Mouse (Mus musculus) limb, embryonic 11.5 days (tissue): ENCODE measurements around the gene Gm49405. TPM values are rescaled to one million over a fixed set of nuclear protein-coding genes. Genes with fewer than 3 reads are reported as not detected.
"Not testable (repeated sequence)": the region's sequence is repeated elsewhere in the genome, so short reads cannot be mapped to it uniquely, and the experiment has no call there.

Experiments used
- ATAC-seq: fragments of 200-750 bp; cut with Nextera tagmentation; 2 replicates; pipeline ENCODE4 v1.8.0; 2017; ENCODE audit warnings: low read depth; ENCODE audit not compliant: insufficient number of reproducible peaks, low FRiP score, low TSS enrichment
- DNase-seq: peaks from one replicate; pipeline ENCODE4 v3.0.0-alpha.2; 2015; ENCODE audit warnings: low spot score
- H3K27ac ChIP-seq: fragments of 300-500 bp; sonication (generic); replicated peaks from 2 replicates; pipeline ENCODE4 v1.5.1; 2014; ENCODE audit warnings: low read depth, mild to moderate bottlenecking, low read length
- H3K27me3 ChIP-seq: fragments of 300-500 bp; sonication (generic); 2 replicates; pipeline ENCODE4 v1.6.1; 2014; ENCODE audit warnings: mild to moderate bottlenecking, low read length, mixed read lengths; ENCODE audit not compliant: control insufficient read depth, insufficient read depth
- H3K36me3 ChIP-seq: fragments of 300-500 bp; sonication (generic); 2 replicates; pipeline ENCODE4 v1.6.1; 2014; ENCODE audit warnings: mild to moderate bottlenecking, low read length, moderate library complexity, mixed read lengths; ENCODE audit not compliant: control insufficient read depth, insufficient read depth
- H3K4me1 ChIP-seq: fragments of 300-500 bp; sonication (generic); 2 replicates; pipeline ENCODE4 v1.6.1; 2014; ENCODE audit warnings: low read length, mixed read lengths; ENCODE audit not compliant: control insufficient read depth, insufficient read depth
- H3K4me2 ChIP-seq: fragments of 300-500 bp; sonication (generic); 2 replicates; pipeline ENCODE4 v1.6.1; 2014; ENCODE audit warnings: low read depth, mild to moderate bottlenecking, moderate library complexity; ENCODE audit not compliant: severe bottlenecking
- H3K4me3 ChIP-seq: fragments of 300-500 bp; sonication (generic); 2 replicates; pipeline ENCODE4 v1.5.1; 2014; ENCODE audit warnings: low read depth, low read length
- H3K9ac ChIP-seq: fragments of 300-500 bp; sonication (generic); 2 replicates; pipeline ENCODE4 v1.6.1; 2014; ENCODE audit warnings: mild to moderate bottlenecking, low read length
- H3K9me3 ChIP-seq: fragments of 300-500 bp; sonication (generic); 2 replicates; pipeline ENCODE4 v1.6.1; 2016; ENCODE audit warnings: low read length; ENCODE audit not compliant: control insufficient read depth
- WGBS: fragments of 180-500 bp; shearing (Covaris S2); extraction: QIAGEN DNeasy Blood & Tissue Kit; methylation state at CpG from one replicate; pipeline ENCODE4 v1.1.7; 2014; 5-methylcytosine and 5-hydroxymethylcytosine counted together
- polyA plus RNA-seq: library from polyadenylated mRNA; unstranded; fragments of >200 nt; fragmentation: Nextera tagmentation; extraction: Ambion mirVana; gene quantifications from 2 replicates; pipeline ENCODE4 v1.2.1, GENCODE M21; 2014

Gm49405 gene
- polyA plus RNA-seq, 1 experiment from 2014 or later: 2.5 TPM

GRCm38 (mm10) chr19:3960211-3960610 lies 40.2 kb upstream of the Gm49405 start:
- WGBS: 82% methylated on average over 5 of the region's 5 CpGs
- no peak overlapping the region for H3K4me3 ChIP-seq
- no peak overlapping the region for H3K4me2 ChIP-seq

DNA sequence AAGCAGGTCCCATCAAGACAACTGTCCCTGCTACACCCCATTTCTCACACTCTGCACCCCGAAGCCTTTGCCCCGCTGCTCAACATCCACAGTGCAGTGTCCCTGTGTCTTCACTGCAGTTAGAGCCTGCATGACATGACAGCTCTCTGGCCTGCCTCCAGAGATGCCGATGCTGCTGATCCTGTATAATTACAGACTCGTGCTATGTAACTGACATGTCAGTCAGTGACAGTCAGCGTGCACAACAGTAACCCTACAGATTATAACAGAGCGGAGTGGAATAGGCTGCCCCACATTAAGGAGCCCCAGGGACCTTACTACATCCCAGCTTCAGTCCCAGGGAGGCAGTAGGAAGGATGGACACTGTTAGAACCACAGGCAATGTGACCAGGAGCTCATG lies 38.6 kb upstream of the Gm49405 start:
- H3K4me1 ChIP-seq, H3K27ac ChIP-seq, H3K9ac ChIP-seq, H3K36me3 ChIP-seq, DNase-seq, H3K4me2 ChIP-seq, H3K27me3 ChIP-seq, H3K4me3 ChIP-seq, H3K9me3 ChIP-seq, ATAC-seq: not testable (repeated sequence)
- WGBS: 90% methylated on average over 6 of the region's 6 CpGs

More at GRCm38 (mm10) chr19:3960211-3960610, 40.2 kb upstream of the Gm49405 start:
- no peaks in the 10 kb centered on the region for H3K36me3 ChIP-seq
- no peaks in the 10 kb centered on the region for H3K9me3 ChIP-seq
- H3K9ac ChIP-seq: no peak overlapping the region
- ATAC-seq: no peak
- H3K27ac ChIP-seq: no peak overlapping the region
- no peaks in the 10 kb centered on the region for H3K4me1 ChIP-seq
- no peak for DNase-seq
- H3K27me3 ChIP-seq: no peaks in the 10 kb centered on the region

DNA sequence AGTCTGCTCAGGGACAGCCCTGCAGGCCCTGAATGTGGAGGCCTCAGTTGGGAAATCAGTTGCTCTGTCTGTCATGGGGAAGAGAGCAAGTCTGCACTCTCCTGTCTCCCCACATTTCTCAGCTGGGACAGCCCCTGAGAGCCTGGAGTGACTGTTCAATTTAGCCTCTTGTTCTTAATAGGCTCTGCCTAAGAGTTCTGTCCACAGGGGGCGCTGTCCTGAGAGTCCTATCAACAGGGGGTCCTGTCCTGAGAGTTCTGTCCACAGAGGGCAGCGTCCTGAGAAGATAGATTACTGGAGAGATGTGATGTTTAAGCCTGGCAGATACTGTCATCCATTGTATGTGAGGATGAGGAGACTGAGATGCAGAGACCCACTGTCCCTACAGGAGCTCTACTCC lies 38.0 kb upstream of the Gm49405 start:
- Histone ChIP-seq H3K36me3 (no peaks in the 10 kb centered on the region), H3K4me1 (no peaks in the 10 kb centered on the region), H3K27ac (no peak overlapping the region), H3K9me3 (no peaks in the 10 kb centered on the region), H3K4me3 (no peak overlapping the region), H3K4me2 (no peak overlapping the region), H3K27me3 (no peaks in the 10 kb centered on the region), H3K9ac (no peak overlapping the region)
- DNase-seq: no peak
- no peak for ATAC-seq
- WGBS: 20% methylated on average over 2 of the region's 2 CpGs

- no peak overlapping the region for H3K9ac ChIP-seq
- 77% methylated on average over 4 of the region's 4 CpGs for WGBS
- no peak for ATAC-seq
Measured at GRCm38 (mm10) chr19:3964030-3964429, 36.4 kb upstream of the Gm49405 start.

GRCm38 (mm10) chr19:3966330-3967075 lies 33.9 kb upstream of the Gm49405 start:
- Histone ChIP-seq H3K4me2 (no peak overlapping the region), H3K27me3 (no peaks in the 10 kb centered on the region), H3K27ac (no peak overlapping the region), H3K4me1 (no peaks in the 10 kb centered on the region), H3K9ac (no peak overlapping the region), H3K36me3 (no peaks in the 10 kb centered on the region), H3K9me3 (no peaks in the 10 kb centered on the region), H3K4me3 (no peak overlapping the region)
- DNase-seq (no peak), ATAC-seq (no peak)
- 73% methylated on average over 11 of the region's 11 CpGs for WGBS

More at GRCm38 (mm10) chr19:3964030-3964429, 36.4 kb upstream of the Gm49405 start:
- no peak overlapping the region for H3K4me2 ChIP-seq
- no peaks in the 10 kb centered on the region for H3K9me3 ChIP-seq
- no peak for DNase-seq
- no peaks in the 10 kb centered on the region for H3K4me1 ChIP-seq
- H3K27me3 ChIP-seq: no peaks in the 10 kb centered on the region
- no peaks in the 10 kb centered on the region for H3K36me3 ChIP-seq
- no peak overlapping the region for H3K27ac ChIP-seq
- no peak overlapping the region for H3K4me3 ChIP-seq

- no peak for ATAC-seq
- no peaks in the 10 kb centered on the region for H3K27me3 ChIP-seq
- 0 out of 2 replicates have a peak, but pooled peaks cover under 1% of the 10 kb centered on the region for H3K4me1 ChIP-seq
- no peak for DNase-seq
- H3K9ac ChIP-seq: no peak overlapping the region
- H3K9me3 ChIP-seq: no peaks in the 10 kb centered on the region
- WGBS: 57% methylated on average over 3 of the region's 3 CpGs
- H3K36me3 ChIP-seq: no peaks in the 10 kb centered on the region
- H3K27ac ChIP-seq: no peak overlapping the region
- H3K4me2 ChIP-seq: no peak overlapping the region
- H3K4me3 ChIP-seq: no peak overlapping the region
Measured at GRCm38 (mm10) chr19:3967258-3967657, 33.2 kb upstream of the Gm49405 start.

DNA sequence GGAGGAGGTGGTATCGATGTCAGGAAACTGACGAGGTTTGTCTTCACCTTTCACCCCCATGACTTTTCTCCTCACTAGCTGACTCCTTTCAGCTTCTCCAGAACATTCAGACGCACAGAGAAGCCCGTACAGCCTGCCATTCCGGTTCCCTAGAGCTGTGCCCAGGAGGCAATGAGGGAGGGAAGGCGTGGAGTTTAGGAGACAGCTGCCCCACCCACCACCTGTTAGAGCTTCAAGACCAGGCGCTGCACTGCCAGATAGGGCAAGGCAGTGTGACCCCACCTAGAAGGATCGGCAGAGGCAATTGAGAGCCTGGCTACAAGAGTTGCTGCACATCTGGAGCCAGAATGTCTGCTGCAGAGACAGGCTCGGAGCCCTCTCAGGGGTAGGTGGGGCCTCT lies 28.2 kb upstream of the Gm49405 start, which contains the start of gene Aldh3b2:
Aldh3b2 (plus strand) TSS at position 100 of the 400 bp plus-strand sequence.
- peak; percentile 47 for DNase-seq
- 0 out of 2 replicates have a peak, but pooled peaks cover 2% of the 10 kb centered on the region for H3K4me1 ChIP-seq
- WGBS: 25% methylated on average over 9 of the region's 9 CpGs
- no peak within 1 kb of the TSS for H3K9ac ChIP-seq
- no peak within 1 kb of the TSS for H3K4me3 ChIP-seq
- no peak within 1 kb of the TSS for H3K4me2 ChIP-seq
- no peaks in the 10 kb centered on the region for H3K27me3 ChIP-seq
- H3K36me3 ChIP-seq: no peaks in the 10 kb centered on the region
- H3K9me3 ChIP-seq: no peaks in the 10 kb centered on the region
- H3K27ac ChIP-seq: no peak within 1 kb of the TSS
- ATAC-seq: no peak

GRCm38 (mm10) chr19:3974608-3975007 lies 25.8 kb upstream of the Gm49405 start:
- H3K4me1 ChIP-seq, ATAC-seq, H3K36me3 ChIP-seq, H3K4me3 ChIP-seq, H3K9ac ChIP-seq, H3K27me3 ChIP-seq, DNase-seq, H3K27ac ChIP-seq, H3K9me3 ChIP-seq, H3K4me2 ChIP-seq: not testable (repeated sequence)
- WGBS: 86% methylated on average over 6 of the region's 6 CpGs
